Mouse (Mus musculus): ENCODE data around the gene Rbm4. TPM values are rescaled to one million over a fixed set of nuclear protein-coding genes. Genes with fewer than 3 reads are reported as not detected.

Gene Rbm4
- polyA plus RNA-seq, 1 experiment from 2014 or later = 92.9 TPM

Other genes starting within 250 kb of the Rbm4 start
- gene Lrfn4, start 178.2 kb downstream of the Rbm4 start, polyA plus RNA-seq (2014; fragmentation: Nextera tagmentation; extraction: Ambion mirVana) = 8.6 and 9.5 TPM in 2 replicates
- 60.4 and 68.5 TPM in 2 replicates for gene Rce1, start 168.3 kb downstream of the Rbm4 start, polyA plus RNA-seq (2014; fragmentation: Nextera tagmentation; extraction: Ambion mirVana)
- gene Gm960, start 95.2 kb downstream of the Rbm4 start, polyA plus RNA-seq (2014; fragmentation: Nextera tagmentation; extraction: Ambion mirVana) = 3.7 and 4.4 TPM in 2 replicates
- 5.3 and 5.4 TPM in 2 replicates for gene Sptbn2, start 82.7 kb downstream of the Rbm4 start, polyA plus RNA-seq (2014; fragmentation: Nextera tagmentation; extraction: Ambion mirVana)
- gene Rbm4b, start 37.4 kb downstream of the Rbm4 start, polyA plus RNA-seq (2014; fragmentation: Nextera tagmentation; extraction: Ambion mirVana) = 110 and 116 TPM in 2 replicates
- 18.4 and 25.8 TPM in 2 replicates for gene Gm21992, start 17.7 kb upstream of the Rbm4 start, polyA plus RNA-seq (2014; fragmentation: Nextera tagmentation; extraction: Ambion mirVana)
- 110 and 111 TPM in 2 replicates for gene Rbm14, start 17.7 kb upstream of the Rbm4 start, polyA plus RNA-seq (2014; fragmentation: Nextera tagmentation; extraction: Ambion mirVana)
- 44.9 and 45.8 TPM in 2 replicates for gene Ccs, start 45.4 kb upstream of the Rbm4 start, polyA plus RNA-seq (2014; fragmentation: Nextera tagmentation; extraction: Ambion mirVana)
- not detected in 2 replicates for gene Ccdc87, start 45.5 kb upstream of the Rbm4 start, polyA plus RNA-seq (2014; fragmentation: Nextera tagmentation; extraction: Ambion mirVana)
- 20.9 and 30.3 TPM in 2 replicates for gene Ctsf, start 61.2 kb upstream of the Rbm4 start, polyA plus RNA-seq (2014; fragmentation: Nextera tagmentation; extraction: Ambion mirVana)
- gene Actn3, start 84.0 kb upstream of the Rbm4 start, polyA plus RNA-seq (2014; fragmentation: Nextera tagmentation; extraction: Ambion mirVana) = 4.3 and 5.6 TPM in 2 replicates
- gene Zdhhc24, start 84.8 kb upstream of the Rbm4 start, polyA plus RNA-seq (2014; fragmentation: Nextera tagmentation; extraction: Ambion mirVana) = 7.4 and 8.7 TPM in 2 replicates
- 4.7 and 4.8 TPM in 2 replicates for gene Bbs1, start 112.7 kb upstream of the Rbm4 start, polyA plus RNA-seq (2014; fragmentation: Nextera tagmentation; extraction: Ambion mirVana)
- gene Dpp3, start 134.4 kb upstream of the Rbm4 start, polyA plus RNA-seq (2014; fragmentation: Nextera tagmentation; extraction: Ambion mirVana) = 133 and 138 TPM in 2 replicates
- 1.7 TPM in 2 replicates for gene Peli3, start 149.2 kb upstream of the Rbm4 start, polyA plus RNA-seq (2014; fragmentation: Nextera tagmentation; extraction: Ambion mirVana)
- gene Mrpl11, start 168.2 kb upstream of the Rbm4 start, polyA plus RNA-seq (2014; fragmentation: Nextera tagmentation; extraction: Ambion mirVana) = 164 and 173 TPM in 2 replicates
- not detected in 2 replicates for gene Npas4, start 196.4 kb upstream of the Rbm4 start, polyA plus RNA-seq (2014; fragmentation: Nextera tagmentation; extraction: Ambion mirVana)
- gene Slc29a2, start 230.0 kb upstream of the Rbm4 start, polyA plus RNA-seq (2014; fragmentation: Nextera tagmentation; extraction: Ambion mirVana) = 3.9 and 4.4 TPM in 2 replicates
- gene B4gat1, start 244.9 kb upstream of the Rbm4 start, polyA plus RNA-seq (2014; fragmentation: Nextera tagmentation; extraction: Ambion mirVana) = 38.5 and 40.8 TPM in 2 replicates
- gene AC124502.3, start 245.0 kb upstream of the Rbm4 start, polyA plus RNA-seq (2014; fragmentation: Nextera tagmentation; extraction: Ambion mirVana) = 0.96 and 1.6 TPM in 2 replicates
- 47.5 and 47.9 TPM in 2 replicates for gene Brms1, start 247.5 kb upstream of the Rbm4 start, polyA plus RNA-seq (2014; fragmentation: Nextera tagmentation; extraction: Ambion mirVana)